15 mouse cellular contexts compared by ENCODE assay signal in genomic region chr5:93167919-93168516, GRCm38 (mm10). TPM values are rescaled to one million over a fixed set of nuclear protein-coding genes. Genes with fewer than 3 reads are reported as not detected.
DNase-seq lines count a peak whose midpoint lies in the region; ATAC-seq and TF ChIP-seq lines count a peak whose summit lies in the region.
"Had no signal": no experiment of that assay in that cellular context is flagged by ENCODE, and none has a peak within 500 bp of the region (broad histone marks: within the 10 kb centered on the region; RNA-seq: fewer than 3 reads in every experiment).

No protein-coding gene starts in this region.

- no peak for ATAC-seq in limb, embryonic 15.5 days (ENCODE audit: insufficient number of reproducible peaks, low FRiP score, low TSS enrichment, low read depth)
- ATAC-seq: midbrain, embryonic 15.5 days had no signal

- H3K4me1 ChIP-seq in heart, embryonic 10.5 days = peaks cover 12% of the 10 kb centered on the region; the same call in 1 of the 2 replicates
- peaks cover 6% of the 10 kb centered on the region; the same call in 1 of the 2 replicates for H3K4me1 ChIP-seq in limb, embryonic 15.5 days
- H3K4me1 ChIP-seq: hindbrain, embryonic 12.5 days; midbrain, embryonic 15.5 days; stomach, embryonic 15.5 days had no signal

- peaks cover 86% of the 10 kb centered on the region for H3K36me3 ChIP-seq in heart, embryonic 10.5 days
- H3K36me3 ChIP-seq in C2C12 (ENCODE audit: control insufficient read depth, insufficient read depth) = peaks cover 81% of the 10 kb centered on the region
- peaks cover 69% of the 10 kb centered on the region for H3K36me3 ChIP-seq in limb, embryonic 15.5 days

- H3K4me3 ChIP-seq in heart, embryonic 10.5 days = no peak overlapping the region
- no peak overlapping the region for H3K4me3 ChIP-seq in C2C12 (ENCODE audit: insufficient read depth, poor library complexity, severe bottlenecking)
- H3K4me3 ChIP-seq in limb, embryonic 15.5 days = no peak overlapping the region
- H3K4me3 ChIP-seq: hindbrain, embryonic 12.5 days; midbrain, embryonic 15.5 days; stomach, embryonic 15.5 days had no signal

- H3K79me2 ChIP-seq in C2C12 (ENCODE audit: control insufficient read depth, insufficient read depth) = no peaks in the 10 kb centered on the region

- no peak for TF ChIP-seq CTCF in C2C12 (IDR thresholded peaks at IDR 0.05; ENCODE audit: control insufficient read depth, insufficient read depth, insufficient read length)

- no peaks in the 10 kb centered on the region for H3K79me3 ChIP-seq in C2C12 (ENCODE audit: low read depth)

- peak; percentile 27 for DNase-seq in heart, embryonic 10.5 days (ENCODE audit: low spot score)
- no peak for DNase-seq in heart, postnatal 25 days (ENCODE audit: low spot score)
- DNase-seq in ZHBTc4 (ENCODE audit: low read depth, low spot score) = peak; percentile 39
- no peak for DNase-seq in right cerebral cortex, postnatal 36 days (ENCODE audit: low spot score in 2 of 2)
- DNase-seq in spleen, adult 18-20 months = no peak
- DNase-seq: adrenal gland, postnatal 36 days; cerebellum, postnatal 36 days; kidney, adult 11 months; kidney, postnatal 14 days; lung, postnatal 4 days had no signal

- H3K27me3 ChIP-seq in heart, embryonic 10.5 days (ENCODE audit: insufficient read depth, poor library complexity, severe bottlenecking) = no peaks in the 10 kb centered on the region
- H3K27me3 ChIP-seq in C2C12 (ENCODE audit: control insufficient read depth, insufficient read depth, insufficient read length) = no peaks in the 10 kb centered on the region
- H3K27me3 ChIP-seq in limb, embryonic 15.5 days = no peaks in the 10 kb centered on the region
- H3K27me3 ChIP-seq: hindbrain, embryonic 12.5 days; midbrain, embryonic 15.5 days; stomach, embryonic 15.5 days had no signal

- no peak overlapping the region for H3K4me2 ChIP-seq in limb, embryonic 15.5 days
- H3K4me2 ChIP-seq: hindbrain, embryonic 12.5 days; midbrain, embryonic 15.5 days; stomach, embryonic 15.5 days had no signal

- WGBS in heart, embryonic 10.5 days = 93% methylated on average over 11 of the region's 11 CpGs
- WGBS in limb, embryonic 15.5 days = 89% methylated on average over 11 of the region's 11 CpGs

- no peaks in the 10 kb centered on the region for H3K9me3 ChIP-seq in heart, embryonic 10.5 days
- no peaks in the 10 kb centered on the region for H3K9me3 ChIP-seq in limb, embryonic 15.5 days
- H3K9me3 ChIP-seq: hindbrain, embryonic 12.5 days; midbrain, embryonic 15.5 days; stomach, embryonic 15.5 days had no signal

- intact Hi-C loops in heart, postnatal 25 days (cut with DNase I) = loop anchor here (5.0 kb wide), 1 partner anchor 441 kb away; no protein-coding TSS in a partner anchor

- H3ac ChIP-seq in C2C12 (ENCODE audit: control insufficient read depth, insufficient read length, low read depth) = no peak overlapping the region

- H3K9ac ChIP-seq in limb, embryonic 15.5 days = no peak overlapping the region
- H3K9ac ChIP-seq: hindbrain, embryonic 12.5 days; midbrain, embryonic 15.5 days; stomach, embryonic 15.5 days had no signal

- no peak overlapping the region for H3K27ac ChIP-seq in heart, embryonic 10.5 days
- 0 out of 2 replicates have a peak overlapping the region, but pooled peaks have one; percentile 48 for H3K27ac ChIP-seq in limb, embryonic 15.5 days
- H3K27ac ChIP-seq: hindbrain, embryonic 12.5 days; midbrain, embryonic 15.5 days; stomach, embryonic 15.5 days had no signal

TF ChIP-seq in C2C12, 6 proteins besides CTCF, POLR2A, EP300 and RAD21:
- TF ChIP-seq MYOD1 (IDR thresholded peaks at IDR 0.05; ENCODE audit: control insufficient read depth, insufficient read length, low read depth) (no peak), USF1 (IDR thresholded peaks at IDR 0.05; ENCODE audit: low read depth) (no peak), CEBPB (IDR thresholded peaks at IDR 0.05; ENCODE audit: low read depth) (peak; percentile 33), FOSL1 (IDR thresholded peaks at IDR 0.05; ENCODE audit: insufficient read depth, low read length, poor library complexity, severe bottlenecking) (no peak), MAX (IDR thresholded peaks at IDR 0.05) (no peak)

RNA-seq across cellular contexts. Expression of gene Ccni, which starts 38.3 kb away (rescaled TPM):
- 81.4 and 81.6 TPM in 2 replicates for polyA plus RNA-seq in heart, embryonic 10.5 days (2016; fragmentation: Nextera tagmentation; extraction: Ambion mirVana)
- total RNA-seq in heart, postnatal 25 days (2021) = 100 to 1,000 TPM; 178 to 183 TPM
- polyA plus RNA-seq in C2C12 (2012; fragmentation: generic; extraction: Trizol) = 82.3 TPM
- 71.1 and 93.7 TPM in 2 replicates for polyA plus RNA-seq in limb, embryonic 15.5 days (2015; fragmentation: Nextera tagmentation; extraction: Ambion mirVana)

RNA-seq across cellular contexts. Expression of gene 2010109A12Rik, which starts 38.3 kb away (rescaled TPM):
- polyA plus RNA-seq in heart, embryonic 10.5 days (2016; fragmentation: Nextera tagmentation; extraction: Ambion mirVana) = 0.95 and 1.7 TPM in 2 replicates
- total RNA-seq in heart, postnatal 25 days (2021) = under 1 TPM; 0.36 to 0.48 TPM
- not detected for polyA plus RNA-seq in C2C12 (2012; fragmentation: generic; extraction: Trizol)
- polyA plus RNA-seq in limb, embryonic 15.5 days (2015; fragmentation: Nextera tagmentation; extraction: Ambion mirVana) = 0.96 and 1.8 TPM in 2 replicates

Comparison
In these comparisons a context has a peak if more than half of its experiments do, and no peak if none do; other contexts are left out.
1. DNase-seq: peak in heart, embryonic 10.5 days (single experiment) and ZHBTc4 (single experiment); none in heart, postnatal 25 days (single experiment), right cerebral cortex, postnatal 36 days (0 of 2) and spleen, adult 18-20 months (0 of 2).